Mouse (Mus musculus) erythroblast, embryonic 14.5 days (primary cell): ENCODE data around the gene Podxl. TPM values are rescaled to one million over a fixed set of nuclear protein-coding genes. Genes with fewer than 3 reads are reported as not detected.

ENCODE experiments used
- H3K27me3 ChIP-seq: 2 replicates; pipeline ENCODE4 v1.6.1; 2012; ENCODE audit warnings: inconsistent platforms; ENCODE audit not compliant: control insufficient read depth
- H3K36me3 ChIP-seq: 2 replicates; pipeline ENCODE4 v1.6.1; 2012; ENCODE audit warnings: mild to moderate bottlenecking, inconsistent platforms; ENCODE audit not compliant: control insufficient read depth
- H3K4me1 ChIP-seq: 2 replicates; pipeline ENCODE4 v1.6.1; 2012; ENCODE audit warnings: inconsistent platforms; ENCODE audit not compliant: control insufficient read depth
- H3K4me3 ChIP-seq: replicated peaks from 2 replicates; pipeline ENCODE3; 2012; ENCODE audit warnings: moderate library complexity, mild to moderate bottlenecking, inconsistent platforms
- H3K9me3 ChIP-seq: 2 replicates; pipeline ENCODE4 v1.6.1; 2012; ENCODE audit warnings: low read length, inconsistent platforms, mixed read lengths; ENCODE audit not compliant: control insufficient read depth
- GATA1 ChIP-seq: IDR thresholded peaks from 2 replicates; pipeline ENCODE4 v1.6.1; 2012; ENCODE audit warnings: low read length, inconsistent platforms, mixed read lengths
- TAL1 ChIP-seq: IDR thresholded peaks from 3 replicates; pipeline ENCODE4 v1.6.1; 2012; ENCODE audit warnings: low read length, inconsistent platforms, mixed read lengths
- polyA plus RNA-seq: library from polyadenylated mRNA; stranded (reverse); fragments of >175 nt; gene quantifications from 2 replicates; pipeline ENCODE4 v1.2.3, GENCODE M21; 2012

Gene Podxl
- polyA plus RNA-seq, 1 experiment: 0.29 TPM

DNA sequence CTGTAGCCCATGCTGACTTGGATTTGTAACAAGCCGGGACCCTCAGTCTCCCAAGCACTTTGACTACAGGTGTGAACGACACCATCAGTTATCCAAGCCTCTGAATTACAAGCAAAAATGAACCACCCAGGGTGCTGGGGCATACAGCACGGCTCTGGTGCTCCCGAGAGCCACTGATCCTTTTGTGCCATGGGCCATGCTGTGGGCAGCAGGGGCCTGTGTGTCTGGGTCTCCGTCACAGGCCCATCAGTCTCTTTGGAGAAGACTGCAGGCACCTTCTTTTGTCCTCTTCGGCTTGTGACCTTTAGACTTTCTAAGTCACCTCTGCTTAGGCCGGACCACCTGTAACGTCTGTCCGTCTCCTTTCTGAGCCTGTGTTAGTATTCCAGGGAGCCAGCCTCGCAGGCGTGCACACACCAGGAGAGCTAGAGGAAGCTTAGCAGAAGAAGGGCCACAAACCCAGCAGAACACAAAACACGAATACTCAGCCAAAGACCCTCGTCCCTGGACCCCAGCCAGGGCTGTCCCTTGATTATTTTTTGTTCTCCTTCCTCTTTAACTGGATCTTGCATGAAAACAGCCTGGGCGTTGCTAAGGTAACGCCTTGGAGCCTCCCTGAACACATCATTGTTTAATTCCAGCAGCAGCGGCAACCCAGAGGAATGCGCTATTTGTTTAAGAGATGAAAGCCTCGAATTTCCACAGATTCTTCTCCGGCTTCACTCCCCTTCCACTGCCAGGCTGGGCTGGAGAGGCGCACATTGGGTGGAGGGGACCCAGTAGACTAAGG is 32.8 kb upstream of the Podxl start:
- peaks cover 71% of the 10 kb centered on the region for H3K4me1 ChIP-seq
- no peak overlapping the region for H3K4me3 ChIP-seq
- no peaks in the 10 kb centered on the region for H3K36me3 ChIP-seq
- no peaks in the 10 kb centered on the region for H3K27me3 ChIP-seq
- TF ChIP-seq TAL1 (no peak), GATA1 (no peak)
- no peaks in the 10 kb centered on the region for H3K9me3 ChIP-seq

DNA sequence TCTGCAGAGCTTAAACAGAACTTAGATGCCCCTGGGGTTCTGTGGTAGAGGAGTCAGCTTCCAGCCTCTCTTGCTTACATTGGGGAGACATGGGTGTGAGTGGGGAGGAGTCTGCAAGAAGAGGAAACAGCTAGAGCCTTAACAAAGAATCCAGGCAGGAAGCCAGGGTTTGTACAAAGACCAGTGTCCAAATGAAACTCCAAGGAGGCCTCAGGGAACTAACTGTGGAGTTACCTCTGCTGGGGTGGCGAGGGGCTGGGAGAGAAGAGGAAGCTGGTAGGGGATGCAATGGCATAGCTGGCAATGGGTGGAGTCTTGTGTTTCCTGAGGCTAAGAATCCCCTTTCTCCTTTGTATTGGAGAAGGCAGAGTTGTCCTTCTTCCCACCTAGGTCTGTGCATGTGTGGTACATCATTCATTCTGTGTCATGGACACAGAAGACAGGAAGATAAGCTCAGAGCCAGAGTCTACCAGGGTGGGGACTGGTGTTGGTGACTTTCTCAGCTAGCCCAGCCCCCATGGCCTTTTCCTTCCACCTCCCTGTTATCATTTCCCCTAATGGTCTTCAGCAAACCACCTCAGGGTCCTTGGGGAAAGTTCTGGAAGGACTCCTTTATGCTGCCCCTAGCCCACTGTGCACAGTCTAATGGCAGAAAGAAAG is 28.9 kb upstream of the Podxl start:
- no peak for TF ChIP-seq GATA1
- TF ChIP-seq TAL1: no peak
- Histone ChIP-seq H3K36me3 (peaks cover 2% of the 10 kb centered on the region; the same call in 1 of the 2 replicates), H3K27me3 (no peaks in the 10 kb centered on the region), H3K9me3 (no peaks in the 10 kb centered on the region), H3K4me3 (peak overlapping the region; percentile 28), H3K4me1 (peaks cover 91% of the 10 kb centered on the region)

DNA sequence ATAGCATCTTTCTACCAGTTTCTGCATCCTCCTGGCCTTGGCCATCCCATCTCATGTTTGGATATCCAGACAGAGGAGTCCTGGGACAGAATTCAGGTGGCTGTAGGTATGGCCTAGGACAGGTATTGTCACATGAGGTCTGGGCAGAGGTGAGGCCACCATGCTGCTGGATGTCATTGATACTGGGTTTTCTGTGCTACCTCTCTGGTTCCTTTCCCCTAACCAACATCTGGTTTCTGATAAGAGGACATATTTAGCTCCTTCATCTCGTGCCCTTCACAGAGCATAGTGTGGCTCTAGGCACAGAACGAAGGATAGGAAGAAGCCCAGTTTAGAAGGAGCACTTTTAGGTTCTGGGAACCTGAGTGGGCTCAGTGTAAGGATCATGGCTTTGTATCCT is 28.3 kb upstream of the Podxl start:
- peaks cover 2% of the 10 kb centered on the region; the same call in 1 of the 2 replicates for H3K36me3 ChIP-seq
- no peaks in the 10 kb centered on the region for H3K9me3 ChIP-seq
- peaks cover 91% of the 10 kb centered on the region for H3K4me1 ChIP-seq
- TF ChIP-seq GATA1 (peak; percentile 21; the same call in 1 of the 2 replicates), TAL1 (peak; percentile 51; the same call in 2 of the 3 replicates)
- H3K27me3 ChIP-seq: no peaks in the 10 kb centered on the region
- peak overlapping the region; percentile 28 for H3K4me3 ChIP-seq

DNA sequence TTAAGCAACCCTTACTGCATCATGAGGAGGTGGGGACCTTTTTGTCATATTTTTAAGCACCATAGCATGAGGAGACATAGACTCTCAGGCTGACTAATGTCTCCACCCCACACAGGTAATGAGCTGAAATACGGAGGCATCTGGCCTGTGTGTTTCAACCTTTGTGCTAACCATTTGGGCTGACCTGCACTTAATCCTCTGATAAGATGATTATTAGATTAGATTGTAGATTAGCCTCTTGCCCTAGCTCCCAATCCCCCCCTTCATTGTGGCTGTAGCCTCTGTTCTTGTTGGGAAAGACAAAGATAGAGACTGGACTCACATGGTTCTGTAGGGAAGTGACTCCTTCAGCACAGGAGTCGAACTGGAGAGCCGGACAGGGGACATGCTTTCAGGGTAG is 27.9 kb upstream of the Podxl start:
- H3K9me3 ChIP-seq: no peaks in the 10 kb centered on the region
- no peak overlapping the region for H3K4me3 ChIP-seq
- no peaks in the 10 kb centered on the region for H3K27me3 ChIP-seq
- TF ChIP-seq TAL1 (no peak), GATA1 (no peak)
- peaks cover 2% of the 10 kb centered on the region; the same call in 1 of the 2 replicates for H3K36me3 ChIP-seq
- H3K4me1 ChIP-seq: peaks cover 92% of the 10 kb centered on the region

DNA sequence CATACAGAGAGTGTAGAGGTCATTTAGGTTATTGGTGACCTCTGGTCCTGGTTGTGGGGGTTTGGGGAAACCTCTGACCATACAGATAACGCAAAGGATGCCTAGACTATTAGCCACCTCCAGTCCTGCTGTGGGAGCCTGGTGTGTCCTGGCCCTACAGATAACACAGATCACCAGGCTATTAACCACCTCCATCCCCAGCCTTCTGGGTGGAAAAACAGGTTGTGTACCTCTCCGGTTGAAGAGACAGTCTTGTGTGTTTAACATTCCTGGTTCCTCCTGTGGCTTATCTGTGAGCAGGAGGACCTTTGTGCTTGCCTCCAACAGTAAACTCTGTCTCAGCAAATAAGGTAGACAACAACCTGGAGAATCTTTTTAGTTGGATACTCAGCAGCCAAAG is 27.0 kb upstream of the Podxl start:
- H3K9me3 ChIP-seq: no peaks in the 10 kb centered on the region
- H3K4me3 ChIP-seq: no peak overlapping the region
- peak; percentile 29; the same call in 1 of the 3 replicates for TF ChIP-seq TAL1
- TF ChIP-seq GATA1: peak; percentile 39
- H3K4me1 ChIP-seq: peaks cover 95% of the 10 kb centered on the region
- H3K36me3 ChIP-seq: peaks cover 2% of the 10 kb centered on the region; the same call in 1 of the 2 replicates
- no peaks in the 10 kb centered on the region for H3K27me3 ChIP-seq

DNA sequence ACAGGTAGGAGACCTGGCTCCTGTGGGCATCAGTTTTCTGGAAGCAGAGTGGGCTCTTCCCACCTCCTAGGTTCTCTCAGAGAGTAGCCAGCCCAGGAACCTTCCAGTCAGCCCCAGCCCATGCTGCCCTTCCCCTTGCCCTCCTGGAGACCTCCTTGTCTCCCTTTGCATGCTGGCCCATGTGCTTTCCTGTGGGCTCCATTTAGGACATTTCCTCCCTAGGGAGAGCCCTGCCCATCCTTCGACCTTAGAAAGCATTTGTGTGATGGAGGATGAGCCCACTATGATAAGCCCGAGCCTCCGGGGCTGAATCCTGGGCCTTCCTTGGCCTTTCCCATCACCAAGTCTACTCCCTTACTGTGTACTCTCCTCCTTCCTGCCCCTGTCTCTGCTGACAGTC is 25.5 kb upstream of the Podxl start:
- Histone ChIP-seq H3K9me3 (no peaks in the 10 kb centered on the region), H3K4me3 (no peak overlapping the region), H3K27me3 (no peaks in the 10 kb centered on the region), H3K4me1 (peaks cover 98% of the 10 kb centered on the region), H3K36me3 (peaks cover 2% of the 10 kb centered on the region; the same call in 1 of the 2 replicates)
- TF ChIP-seq TAL1 (no peak), GATA1 (no peak)

DNA sequence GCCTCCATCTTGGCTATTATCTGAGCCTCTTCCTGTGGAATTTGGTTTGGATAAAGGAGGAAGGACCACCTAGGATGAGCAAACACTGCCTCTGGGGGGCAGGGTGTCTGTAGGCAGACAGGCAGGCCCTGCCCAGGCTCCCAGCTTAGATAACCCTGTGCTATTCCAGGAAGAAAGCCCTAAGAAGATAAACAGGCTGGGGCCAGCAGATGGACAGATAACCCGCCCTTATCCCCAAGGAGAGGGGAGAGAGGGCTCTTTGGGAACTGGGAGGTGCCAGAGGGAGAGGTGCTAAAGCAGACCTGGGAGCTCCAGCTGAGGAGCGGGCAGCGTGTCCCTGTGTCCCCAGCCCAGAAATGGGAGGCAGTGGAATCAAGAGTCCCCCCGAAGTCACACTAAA is 23.9 kb upstream of the Podxl start:
- peaks cover 90% of the 10 kb centered on the region for H3K4me1 ChIP-seq
- H3K27me3 ChIP-seq: no peaks in the 10 kb centered on the region
- peak overlapping the region; percentile 34 for H3K4me3 ChIP-seq
- H3K9me3 ChIP-seq: no peaks in the 10 kb centered on the region
- TF ChIP-seq GATA1: peak; percentile 79
- TF ChIP-seq TAL1: peak; percentile 46
- peaks cover 2% of the 10 kb centered on the region; the same call in 1 of the 2 replicates for H3K36me3 ChIP-seq

DNA sequence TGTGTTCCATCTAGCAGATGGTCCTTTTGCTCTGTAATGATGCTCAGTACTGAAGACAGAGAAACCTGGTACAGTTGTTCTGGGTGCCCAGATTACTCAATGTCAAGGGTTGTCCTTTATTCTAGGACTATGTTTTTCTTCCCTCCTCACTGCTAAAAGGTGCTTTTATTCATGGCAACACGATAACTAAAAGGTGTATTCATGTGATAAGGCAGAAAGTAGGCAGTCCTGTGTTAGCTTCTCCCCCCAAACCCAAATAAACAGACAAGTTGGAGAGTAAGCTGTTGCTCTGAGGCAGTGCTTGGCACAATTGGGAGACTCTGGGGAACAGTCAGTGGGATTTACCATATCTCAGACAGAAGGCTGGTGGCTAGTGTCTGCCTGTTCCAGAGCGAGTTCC is 22.3 kb upstream of the Podxl start:
- H3K4me3 ChIP-seq: no peak overlapping the region
- H3K9me3 ChIP-seq: no peaks in the 10 kb centered on the region
- H3K27me3 ChIP-seq: no peaks in the 10 kb centered on the region
- TF ChIP-seq GATA1 (0 out of 2 replicates have a peak, but pooled peaks have one; percentile 31), TAL1 (peak; percentile 42)
- peaks cover 2% of the 10 kb centered on the region; the same call in 1 of the 2 replicates for H3K36me3 ChIP-seq
- H3K4me1 ChIP-seq: peaks cover 77% of the 10 kb centered on the region

DNA sequence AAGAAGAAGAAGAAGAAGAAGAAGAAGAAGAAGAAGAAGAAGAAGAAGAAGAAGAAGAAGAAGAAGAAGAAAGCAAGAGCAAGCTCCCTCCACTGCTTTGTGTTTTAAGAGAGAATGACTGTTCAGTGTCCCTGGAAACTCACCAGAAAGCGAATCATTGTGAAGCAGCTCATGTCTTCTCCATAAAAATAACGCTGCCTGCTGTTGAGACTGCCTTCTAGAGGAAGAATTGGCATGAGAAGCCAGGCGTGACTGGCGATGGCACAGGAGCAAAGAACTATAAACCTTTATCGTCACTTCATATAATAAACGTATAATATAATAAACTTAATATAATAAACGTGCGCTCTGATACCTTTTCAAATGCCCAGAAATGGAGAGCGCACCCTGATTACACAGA is 12.4 kb upstream of the Podxl start:
- Histone ChIP-seq H3K9me3 (no peaks in the 10 kb centered on the region; the same call in 1 of the 2 replicates), H3K36me3 (no peaks in the 10 kb centered on the region; the same call in 1 of the 2 replicates), H3K27me3 (no peaks in the 10 kb centered on the region), H3K4me1 (peaks cover 20% of the 10 kb centered on the region), H3K4me3 (no peak overlapping the region)
- no peak for TF ChIP-seq TAL1
- no peak for TF ChIP-seq GATA1
